Comparison of ENCODE assay signal across 8 mouse cellular contexts in the genomic region with DNA sequence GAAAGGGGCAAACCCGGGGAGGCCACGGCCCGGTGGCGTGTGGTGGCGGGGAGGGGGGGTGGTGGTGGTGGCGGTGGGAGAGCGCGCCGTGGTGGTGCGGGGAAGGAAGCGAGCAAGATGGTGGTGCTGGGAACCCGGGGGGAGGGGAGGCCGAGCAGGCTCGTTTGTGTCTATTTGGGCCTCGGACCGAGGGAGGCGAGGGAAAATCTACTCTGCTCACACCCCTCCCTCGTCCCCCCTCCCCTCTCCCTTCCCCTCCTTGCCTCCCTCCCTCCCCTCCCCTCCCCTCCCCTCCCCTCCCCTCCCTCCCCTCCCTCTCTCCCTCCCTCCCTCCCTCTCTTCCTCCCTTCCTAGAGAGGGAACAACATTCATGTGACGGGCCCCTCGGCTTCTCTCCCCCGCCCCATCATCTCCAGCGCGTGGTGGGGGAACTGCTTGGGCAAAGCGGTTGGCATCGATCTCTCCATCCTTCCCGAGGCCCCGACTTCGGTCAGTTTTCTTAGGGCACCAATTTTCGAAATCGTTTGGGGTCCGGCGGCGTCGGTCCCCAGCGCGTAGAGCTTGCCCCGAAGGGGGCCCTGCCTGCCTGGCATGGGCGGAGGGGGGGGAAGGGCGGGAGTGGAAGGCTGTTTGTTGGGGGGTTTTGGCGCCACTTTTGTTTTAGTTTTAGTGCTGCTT. TPM values are rescaled to one million over a fixed set of nuclear protein-coding genes. Genes with fewer than 3 reads are reported as not detected.
DNase-seq lines count a peak whose midpoint lies in the region.

No protein-coding gene starts in this region.

- intact Hi-C loops in left cerebral cortex, postnatal 25 days (cut with DNase I), result loop anchor here (1.0 kb wide), 1 partner anchor 82 kb away; no protein-coding TSS in a partner anchor

- peak; percentile 90 for DNase-seq in ZHBTc4 (ENCODE audit: low read depth, low spot score)
- DNase-seq in cerebellum, postnatal 36 days, result peak; percentile 67 to 86
- peak; percentile 51 to 72 for DNase-seq in gastrocnemius, adult 8-10 months (ENCODE audit: low spot score in 2 of 2)
- peak; percentile 82 for DNase-seq in induced T-regulatory cell, adult 2 months (ENCODE audit: low read depth)
- peak; percentile 60 to 80 for DNase-seq in left cerebral cortex, postnatal 25 days (ENCODE audit: low spot score in 2 of 2)
- peak; percentile 90 for DNase-seq in mesoderm, embryonic 11.5 days (ENCODE audit: low read depth, low spot score)
- DNase-seq in right cerebral cortex, postnatal 4 days, result peak; percentile 79
- peak; percentile 82 for DNase-seq in yolk sac, embryonic 10.5 days (ENCODE audit: low spot score)

RNA-seq across cellular contexts. Expression of a gene that starts 1.4 kb away (rescaled TPM):
- total RNA-seq in gastrocnemius, adult 8-10 months (2022), result 10 to 100 TPM; 47.1 to 62.3 (median 53.7) TPM
- 10 to 100 TPM; 48.1 to 49.5 TPM for total RNA-seq in left cerebral cortex, postnatal 25 days (2021)

Comparison
In these comparisons a context has a peak if more than half of its experiments do, and no peak if none do; other contexts are left out.
1. Peak in every context shown above with its lines: DNase-seq.